Mouse (Mus musculus) heart, embryonic 12.5 days (tissue): ENCODE measurements around the gene Dab2. TPM values are rescaled to one million over a fixed set of nuclear protein-coding genes. Genes with fewer than 3 reads are reported as not detected.

Source experiments
- ATAC-seq: fragments of 200-750 bp; cut with Nextera tagmentation; 2 replicates; pipeline ENCODE4 v1.8.0; 2017; ENCODE audit warnings: moderate TSS enrichment, moderate library complexity; ENCODE audit not compliant: insufficient number of reproducible peaks, low FRiP score
- H3K27ac ChIP-seq: fragments of 300-500 bp; sonication (generic); 2 replicates; pipeline ENCODE4 v1.5.1; 2016; ENCODE audit warnings: mild to moderate bottlenecking, moderate library complexity; ENCODE audit not compliant: poor library complexity, severe bottlenecking
- H3K27me3 ChIP-seq: fragments of 300-500 bp; sonication (generic); replicated peaks from 2 replicates; pipeline ENCODE4 v1.6.1; 2016; ENCODE audit warnings: mild to moderate bottlenecking, moderate library complexity
- H3K36me3 ChIP-seq: fragments of 300-500 bp; sonication (generic); 2 replicates; pipeline ENCODE4 v1.6.1; 2016; ENCODE audit warnings: mild to moderate bottlenecking, moderate library complexity
- H3K4me1 ChIP-seq: fragments of 300-500 bp; sonication (generic); replicated peaks from 2 replicates; pipeline ENCODE4 v1.6.1; 2016; ENCODE audit warnings: mild to moderate bottlenecking
- H3K4me2 ChIP-seq: fragments of 300-500 bp; sonication (generic); 2 replicates; pipeline ENCODE4 v1.6.1; 2016; ENCODE audit warnings: mild to moderate bottlenecking, moderate library complexity
- H3K4me3 ChIP-seq: fragments of 300-500 bp; sonication (generic); 2 replicates; pipeline ENCODE4 v1.5.1; 2016; ENCODE audit warnings: mild to moderate bottlenecking
- H3K9ac ChIP-seq: fragments of 300-500 bp; sonication (generic); 2 replicates; pipeline ENCODE4 v1.6.1; 2016; ENCODE audit warnings: mild to moderate bottlenecking, moderate library complexity
- H3K9me3 ChIP-seq: fragments of 300-500 bp; sonication (generic); replicated peaks from 2 replicates; pipeline ENCODE4 v1.6.1; 2016; ENCODE audit warnings: mild to moderate bottlenecking, moderate library complexity
- WGBS: fragments of 180-500 bp; shearing (Covaris S2); methylation state at CpG from one replicate; pipeline ENCODE4 v1.1.7; 2016; 5-methylcytosine and 5-hydroxymethylcytosine counted together
- polyA plus RNA-seq: library from polyadenylated mRNA; unstranded; fragments of >200 nt; fragmentation: Nextera tagmentation; extraction: Ambion mirVana; gene quantifications from 2 replicates; pipeline ENCODE4 v1.2.1, GENCODE M21; 2016

Dab2 gene
- polyA plus RNA-seq, 1 experiment from 2014 or later = 47.1 TPM

GRCm38 (mm10) chr15:6376001-6376400, 76.4 kb downstream of the Dab2 start:
- no peaks in the 10 kb centered on the region for H3K9me3 ChIP-seq
- H3K27me3 ChIP-seq = no peaks in the 10 kb centered on the region
- no peak overlapping the region for H3K9ac ChIP-seq
- no peak for ATAC-seq
- H3K4me3 ChIP-seq = no peak overlapping the region
- H3K27ac ChIP-seq = no peak overlapping the region
- no peak overlapping the region for H3K4me2 ChIP-seq
- 81% methylated on average over 5 of the region's 5 CpGs for WGBS
- H3K4me1 ChIP-seq = no peaks in the 10 kb centered on the region
- no peaks in the 10 kb centered on the region for H3K36me3 ChIP-seq

DNA sequence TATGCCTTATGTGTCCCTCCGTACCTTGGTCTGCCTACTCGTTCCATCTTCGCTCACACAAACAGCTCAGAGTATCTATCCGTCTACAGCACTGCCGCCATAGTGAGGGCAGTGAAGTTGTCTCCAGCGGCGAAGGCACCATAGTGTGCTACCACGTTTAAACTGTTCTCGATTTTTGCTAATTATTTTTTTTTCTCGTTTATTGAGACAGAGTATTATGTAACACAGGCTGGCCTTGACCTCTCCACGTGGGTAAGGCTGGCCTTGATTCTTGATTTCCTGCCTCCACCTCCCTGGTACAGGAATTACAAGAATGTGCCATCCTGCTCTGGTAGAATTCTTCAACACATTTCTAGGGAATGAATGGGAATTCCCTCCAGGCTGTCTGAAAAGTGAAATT, 77.2 kb downstream of the Dab2 start:
- Histone ChIP-seq H3K4me2 (no peak overlapping the region), H3K4me1 (no peaks in the 10 kb centered on the region), H3K9me3 (no peaks in the 10 kb centered on the region), H3K27me3 (no peaks in the 10 kb centered on the region), H3K36me3 (no peaks in the 10 kb centered on the region), H3K27ac (no peak overlapping the region), H3K9ac (no peak overlapping the region), H3K4me3 (no peak overlapping the region)
- ATAC-seq = no peak
- 77% methylated on average over 11 of the region's 11 CpGs for WGBS

DNA sequence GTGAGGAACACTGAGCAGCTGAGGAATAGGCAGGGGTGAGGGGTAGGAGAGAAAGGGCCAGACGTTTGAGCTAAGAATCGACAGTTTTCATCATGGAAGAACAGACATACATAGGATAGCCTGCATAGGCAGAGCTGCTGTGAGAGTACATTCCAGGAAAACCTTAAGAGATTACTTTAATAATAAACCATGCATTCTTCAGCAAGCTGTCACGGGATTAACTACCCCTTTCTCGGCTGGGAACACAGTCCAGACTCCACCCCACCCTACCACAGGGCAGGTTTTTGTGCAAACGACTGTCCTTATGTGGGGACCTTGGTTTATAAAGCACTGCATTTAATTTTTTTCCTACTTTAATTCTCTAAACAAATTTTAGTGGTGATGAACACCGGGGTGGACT, 84.4 kb downstream of the Dab2 start:
- Histone ChIP-seq H3K4me2 (peak overlapping the region; percentile 50), H3K9me3 (no peaks in the 10 kb centered on the region), H3K9ac (no peak overlapping the region), H3K27ac (peak overlapping the region; percentile 43), H3K27me3 (no peaks in the 10 kb centered on the region), H3K4me1 (peaks cover 30% of the 10 kb centered on the region), H3K4me3 (no peak overlapping the region), H3K36me3 (no peaks in the 10 kb centered on the region)
- peak; percentile 46; the same call in 1 of the 2 replicates for ATAC-seq
- 24% methylated on average over 6 of the region's 6 CpGs for WGBS

GRCm38 (mm10) chr15:6385241-6385640, 85.7 kb downstream of the Dab2 start:
- Histone ChIP-seq H3K27me3 (no peaks in the 10 kb centered on the region), H3K4me3 (no peak overlapping the region), H3K9me3 (no peaks in the 10 kb centered on the region), H3K4me2 (no peak overlapping the region), H3K27ac (no peak overlapping the region), H3K36me3 (no peaks in the 10 kb centered on the region), H3K9ac (no peak overlapping the region), H3K4me1 (peaks cover 41% of the 10 kb centered on the region)
- ATAC-seq = no peak
- WGBS = 44% methylated on average over 1 of the region's 1 CpGs

GRCm38 (mm10) chr15:6386159-6386951, 86.8 kb downstream of the Dab2 start:
- ATAC-seq = peak; percentile 87
- Histone ChIP-seq H3K27me3 (no peaks in the 10 kb centered on the region), H3K9ac (peak overlapping the region; percentile 79), H3K4me3 (peak overlapping the region; percentile 71), H3K27ac (peak overlapping the region; percentile 62), H3K4me1 (peaks cover 48% of the 10 kb centered on the region), H3K9me3 (no peaks in the 10 kb centered on the region), H3K36me3 (no peaks in the 10 kb centered on the region), H3K4me2 (peak overlapping the region; percentile 92)
- 3% methylated on average over 49 of the region's 49 CpGs for WGBS

GRCm38 (mm10) chr15:6386961-6387728, 87.6 kb downstream of the Dab2 start:
- peak overlapping the region; percentile 64 for H3K27ac ChIP-seq
- 5% methylated on average over 19 of the region's 19 CpGs for WGBS
- peak overlapping the region; percentile 71 for H3K4me3 ChIP-seq
- no peak for ATAC-seq
- H3K4me1 ChIP-seq = peaks cover 48% of the 10 kb centered on the region
- H3K4me2 ChIP-seq = peak overlapping the region; percentile 92
- H3K9me3 ChIP-seq = no peaks in the 10 kb centered on the region
- no peaks in the 10 kb centered on the region for H3K27me3 ChIP-seq
- H3K9ac ChIP-seq = peak overlapping the region; percentile 79
- 0 out of 2 replicates have a peak, but pooled peaks cover 3% of the 10 kb centered on the region for H3K36me3 ChIP-seq

DNA sequence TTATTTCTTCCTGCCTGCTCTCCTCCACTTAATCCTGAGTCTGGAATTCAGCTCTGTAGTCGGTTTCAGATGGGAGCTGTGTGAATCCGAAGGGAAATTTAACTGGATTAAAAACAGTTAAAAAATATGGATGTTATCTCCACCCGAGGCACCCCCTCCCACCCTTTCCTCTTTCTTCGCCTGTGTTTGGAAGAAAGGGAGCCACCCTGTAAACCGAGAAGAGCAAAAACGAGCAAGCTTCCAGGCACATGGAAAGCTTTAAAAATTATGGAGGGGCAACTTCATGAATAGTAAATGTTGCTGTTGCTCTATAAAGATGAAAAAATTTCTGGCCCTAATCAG, 88.1 kb downstream of the Dab2 start:
- Histone ChIP-seq H3K9me3 (no peaks in the 10 kb centered on the region), H3K4me3 (peak overlapping the region; percentile 71), H3K4me1 (peaks cover 48% of the 10 kb centered on the region), H3K4me2 (peak overlapping the region; percentile 92), H3K27ac (no peak overlapping the region), H3K27me3 (no peaks in the 10 kb centered on the region), H3K9ac (peak overlapping the region; percentile 79), H3K36me3 (peaks cover 5% of the 10 kb centered on the region; the same call in 1 of the 2 replicates)
- WGBS = 10% methylated on average over 6 of the region's 6 CpGs
- no peak for ATAC-seq

DNA sequence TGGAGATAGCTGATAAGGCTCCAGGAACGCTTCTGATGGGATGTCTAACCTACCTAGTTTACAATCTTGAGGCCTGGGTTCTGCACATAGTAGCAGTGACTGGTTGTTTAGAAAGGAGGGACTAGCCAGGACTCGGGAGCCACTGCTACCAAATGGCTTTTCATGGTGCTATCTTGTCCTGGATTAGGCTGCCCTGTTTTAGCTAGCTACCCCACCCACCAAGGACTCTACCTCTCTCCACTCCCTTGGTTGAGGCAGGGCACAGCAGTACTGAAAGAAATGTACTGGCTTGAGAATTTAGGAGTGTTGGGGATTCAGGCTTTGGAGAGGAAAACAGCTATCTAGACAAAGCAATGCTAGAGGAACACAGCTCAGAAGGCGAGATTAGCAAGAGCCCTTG, 88.6 kb downstream of the Dab2 start:
- Histone ChIP-seq H3K4me2 (peak overlapping the region; percentile 92), H3K4me1 (peaks cover 48% of the 10 kb centered on the region), H3K4me3 (peak overlapping the region; percentile 71), H3K27me3 (no peaks in the 10 kb centered on the region), H3K9me3 (no peaks in the 10 kb centered on the region), H3K9ac (peak overlapping the region; percentile 79), H3K36me3 (peaks cover 9% of the 10 kb centered on the region; the same call in 1 of the 2 replicates), H3K27ac (no peak overlapping the region)
- 23% methylated on average over 3 of the region's 3 CpGs for WGBS
- no peak for ATAC-seq

GRCm38 (mm10) chr15:6388631-6389030, 89.0 kb downstream of the Dab2 start:
- WGBS = 74% methylated on average over 7 of the region's 7 CpGs
- H3K4me1 ChIP-seq = peaks cover 48% of the 10 kb centered on the region
- peak overlapping the region; percentile 79; the same call in 1 of the 2 replicates for H3K9ac ChIP-seq

GRCm38 (mm10) chr15:6390106-6390505, 90.5 kb downstream of the Dab2 start:
- WGBS = 54% methylated on average over 4 of the region's 4 CpGs
- no peak for ATAC-seq
- no peaks in the 10 kb centered on the region for H3K9me3 ChIP-seq
- H3K27ac ChIP-seq = no peak overlapping the region
- H3K4me3 ChIP-seq = no peak overlapping the region
- H3K9ac ChIP-seq = no peak overlapping the region
- no peaks in the 10 kb centered on the region for H3K27me3 ChIP-seq
- peaks cover 10% of the 10 kb centered on the region; the same call in 1 of the 2 replicates for H3K36me3 ChIP-seq
- peak overlapping the region; percentile 92; the same call in 1 of the 2 replicates for H3K4me2 ChIP-seq
- H3K4me1 ChIP-seq = peaks cover 37% of the 10 kb centered on the region

More at GRCm38 (mm10) chr15:6388631-6389030, 89.0 kb downstream of the Dab2 start:
- ATAC-seq = no peak
- H3K27me3 ChIP-seq = no peaks in the 10 kb centered on the region
- H3K36me3 ChIP-seq = peaks cover 10% of the 10 kb centered on the region; the same call in 1 of the 2 replicates
- H3K9me3 ChIP-seq = no peaks in the 10 kb centered on the region
- H3K4me2 ChIP-seq = peak overlapping the region; percentile 92
- no peak overlapping the region for H3K27ac ChIP-seq
- peak overlapping the region; percentile 71 for H3K4me3 ChIP-seq

DNA sequence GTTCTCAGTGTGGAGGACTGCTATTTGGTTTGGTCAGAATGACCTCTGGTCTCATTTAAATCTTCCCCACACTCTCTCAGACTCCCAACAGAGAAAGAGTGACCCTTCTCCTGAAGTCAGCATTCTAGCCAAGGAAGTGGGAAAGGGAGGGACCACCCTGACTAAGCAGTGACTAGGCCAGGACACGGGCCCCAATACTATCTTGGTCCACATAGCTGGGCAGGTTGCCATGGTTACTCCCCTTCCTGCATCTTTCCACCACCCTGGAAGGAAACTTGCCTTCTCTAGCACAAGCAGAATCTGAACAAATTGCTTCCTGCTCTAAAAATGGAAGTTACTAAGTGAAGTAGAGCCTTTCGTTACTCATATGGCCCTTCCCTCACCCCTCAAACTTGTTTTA, 91.1 kb downstream of the Dab2 start:
- no peak overlapping the region for H3K4me2 ChIP-seq
- no peak overlapping the region for H3K4me3 ChIP-seq
- WGBS = 28% methylated on average over 2 of the region's 2 CpGs
- no peaks in the 10 kb centered on the region for H3K27me3 ChIP-seq
- no peak overlapping the region for H3K9ac ChIP-seq
- H3K27ac ChIP-seq = no peak overlapping the region
- ATAC-seq = peak; percentile 55
- H3K4me1 ChIP-seq = peaks cover 31% of the 10 kb centered on the region
- H3K9me3 ChIP-seq = no peaks in the 10 kb centered on the region
- peaks cover 10% of the 10 kb centered on the region; the same call in 1 of the 2 replicates for H3K36me3 ChIP-seq
